Comparison of ENCODE assay signal across 8 mouse cellular contexts in the genomic region with DNA sequence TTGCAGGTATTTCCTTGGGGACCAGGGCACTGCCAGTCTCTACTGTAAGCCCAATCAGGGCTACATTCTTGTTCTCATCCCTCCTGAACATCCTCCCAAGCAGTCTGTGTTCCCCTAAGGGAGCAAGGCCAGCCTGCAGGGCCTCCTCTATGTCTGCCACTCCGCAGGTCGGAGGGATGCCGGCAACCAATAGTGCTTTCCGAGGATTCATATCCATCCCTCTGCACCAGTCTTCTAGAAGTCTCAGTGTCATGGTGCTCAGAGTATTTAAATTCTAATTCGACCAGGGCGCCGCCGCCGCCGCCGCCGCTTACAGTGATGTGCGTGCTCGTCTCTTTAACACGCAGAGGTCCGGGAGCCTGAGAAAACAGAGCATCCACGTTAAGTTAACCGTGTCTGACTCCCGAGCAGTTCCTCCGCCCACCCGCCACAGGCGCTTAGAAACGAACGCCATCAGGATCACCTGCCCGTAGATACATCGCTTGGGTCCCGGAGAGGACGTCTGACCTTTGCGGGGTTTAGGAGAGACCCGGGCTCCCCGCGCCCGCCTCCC. TPM values are rescaled to one million over a fixed set of nuclear protein-coding genes. Genes with fewer than 3 reads are reported as not detected.
DNase-seq lines count a peak whose midpoint lies in the region; ATAC-seq lines count a peak whose summit lies in the region.

No protein-coding gene starts in this region.

- under 1% methylated on average over 33 of the region's 33 CpGs for WGBS in lung, embryonic 16.5 days
- WGBS in intestine, embryonic 14.5 days = under 1% methylated on average over 33 of the region's 33 CpGs
- 1% methylated on average over 33 of the region's 33 CpGs for WGBS in neural tube, embryonic 12.5 days

- peak; percentile 32; the same call in 1 of the 2 replicates for ATAC-seq in lung, embryonic 16.5 days (ENCODE audit: low read depth)
- ATAC-seq in intestine, embryonic 14.5 days (replicated peaks; ENCODE audit: low FRiP score, low TSS enrichment, low read depth) = peak; percentile 26
- ATAC-seq in neural tube, embryonic 12.5 days (ENCODE audit: low FRiP score, low read depth) = peak; percentile 69

- H3K4me2 ChIP-seq in lung, embryonic 16.5 days (ENCODE audit: low read depth, low read length) = peak overlapping the region; percentile 70
- H3K4me2 ChIP-seq in intestine, embryonic 14.5 days (ENCODE audit: low read length) = peak overlapping the region; percentile 75
- H3K4me2 ChIP-seq in neural tube, embryonic 12.5 days (replicated peaks) = peak overlapping the region; percentile 88

- no peaks in the 10 kb centered on the region for H3K36me3 ChIP-seq in lung, embryonic 16.5 days (ENCODE audit: control insufficient read depth, insufficient read depth, low read length)
- peaks cover 19% of the 10 kb centered on the region for H3K36me3 ChIP-seq in intestine, embryonic 14.5 days (ENCODE audit: control insufficient read depth, insufficient read depth, low read length)
- H3K36me3 ChIP-seq in neural tube, embryonic 12.5 days = no peaks in the 10 kb centered on the region

- no peaks in the 10 kb centered on the region for H3K27me3 ChIP-seq in lung, embryonic 16.5 days (ENCODE audit: control insufficient read depth, insufficient read depth, low read depth, low read length)
- H3K27me3 ChIP-seq in intestine, embryonic 14.5 days (replicated peaks; ENCODE audit: control insufficient read depth, insufficient read depth, low read length) = no peaks in the 10 kb centered on the region
- H3K27me3 ChIP-seq in neural tube, embryonic 12.5 days (replicated peaks) = no peaks in the 10 kb centered on the region

- H3K9ac ChIP-seq in lung, embryonic 16.5 days (ENCODE audit: low read length) = peak overlapping the region; percentile 86
- peak overlapping the region; percentile 76 for H3K9ac ChIP-seq in intestine, embryonic 14.5 days (ENCODE audit: low read length)
- H3K9ac ChIP-seq in neural tube, embryonic 12.5 days = peak overlapping the region; percentile 90

- peak overlapping the region; percentile 88 for H3K4me3 ChIP-seq in lung, embryonic 16.5 days (ENCODE audit: low read length)
- peak overlapping the region; percentile 72 for H3K4me3 ChIP-seq in intestine, embryonic 14.5 days (ENCODE audit: low read depth, low read length)
- H3K4me3 ChIP-seq in neural tube, embryonic 12.5 days = peak overlapping the region; percentile 90

- H3K27ac ChIP-seq in lung, embryonic 16.5 days (ENCODE audit: low read length) = peak overlapping the region; percentile 92
- H3K27ac ChIP-seq in intestine, embryonic 14.5 days (ENCODE audit: low read depth) = peak overlapping the region; percentile 78
- peak overlapping the region; percentile 88 for H3K27ac ChIP-seq in neural tube, embryonic 12.5 days

- DNase-seq in adrenal gland, adult 2 months = peak; percentile 22
- no peak for DNase-seq in adrenal gland, postnatal 10 days
- DNase-seq in lung, postnatal 25 days (ENCODE audit: low spot score) = no peak
- DNase-seq in intestine, embryonic 14.5 days (ENCODE audit: low spot score) = no peak
- no peak for DNase-seq in frontal cortex, postnatal 36 days (ENCODE audit: low spot score in 2 of 2)
- no peak for DNase-seq in spleen, postnatal 4 days (ENCODE audit: low spot score in 2 of 2)

- H3K9me3 ChIP-seq in lung, embryonic 16.5 days (ENCODE audit: control insufficient read depth, low read length) = no peaks in the 10 kb centered on the region
- no peaks in the 10 kb centered on the region for H3K9me3 ChIP-seq in intestine, embryonic 14.5 days (ENCODE audit: control insufficient read depth, low read length)
- H3K9me3 ChIP-seq in neural tube, embryonic 12.5 days = no peaks in the 10 kb centered on the region

- peaks cover 15% of the 10 kb centered on the region for H3K4me1 ChIP-seq in lung, embryonic 16.5 days (replicated peaks; ENCODE audit: control insufficient read depth, insufficient read depth, low read length)
- H3K4me1 ChIP-seq in intestine, embryonic 14.5 days (replicated peaks; ENCODE audit: control insufficient read depth, insufficient read depth, low read length) = peaks cover 14% of the 10 kb centered on the region
- peaks cover 20% of the 10 kb centered on the region for H3K4me1 ChIP-seq in neural tube, embryonic 12.5 days

RNA-seq across cellular contexts. Expression of gene Moap1, which starts 0.3 kb away (rescaled TPM):
- 1 to 10 TPM; 3.7 to 7.9 TPM for total RNA-seq in adrenal gland, adult 2 months (2021)
- 0.56 and 0.81 TPM in 2 replicates for polyA plus RNA-seq in adrenal gland, adult 2 months (2012; rRNA removed)
- 1 to 10 TPM; 6.4 to 9.2 TPM for total RNA-seq in adrenal gland, postnatal 10 days (2021)
- polyA plus RNA-seq in lung, embryonic 16.5 days (2015; fragmentation: Nextera tagmentation; extraction: Ambion mirVana) = 22.0 and 24.4 TPM in 2 replicates
- polyA plus RNA-seq in intestine, embryonic 14.5 days (2014; fragmentation: Nextera tagmentation; extraction: Ambion mirVana) = 21.0 and 27.3 TPM in 2 replicates
- 38.4 and 42.9 TPM in 2 replicates for polyA plus RNA-seq in neural tube, embryonic 12.5 days (2016; fragmentation: Nextera tagmentation; extraction: Ambion mirVana)

RNA-seq across cellular contexts. Expression of gene Tmem251, which starts 0.5 kb away (rescaled TPM):
- total RNA-seq in adrenal gland, adult 2 months (2021) = 1 to 10 TPM; 7.5 to 8.5 TPM
- polyA plus RNA-seq in adrenal gland, adult 2 months (2012; rRNA removed) = 3.4 TPM in 2 replicates
- 1 to 10 TPM; 4.6 to 5.1 TPM for total RNA-seq in adrenal gland, postnatal 10 days (2021)
- 7.4 and 8.0 TPM in 2 replicates for polyA plus RNA-seq in lung, embryonic 16.5 days (2015; fragmentation: Nextera tagmentation; extraction: Ambion mirVana)
- polyA plus RNA-seq in intestine, embryonic 14.5 days (2014; fragmentation: Nextera tagmentation; extraction: Ambion mirVana) = 12.6 and 14.7 TPM in 2 replicates
- polyA plus RNA-seq in neural tube, embryonic 12.5 days (2016; fragmentation: Nextera tagmentation; extraction: Ambion mirVana) = 11.6 and 11.7 TPM in 2 replicates

RNA-seq across cellular contexts. Expression of gene Gm28051, which starts 14.5 kb away (rescaled TPM):
- total RNA-seq in adrenal gland, adult 2 months (2021) = not detected
- polyA plus RNA-seq in adrenal gland, adult 2 months (2012; rRNA removed) = not detected in 2 replicates
- total RNA-seq in adrenal gland, postnatal 10 days (2021) = not detected
- not detected in 2 replicates for polyA plus RNA-seq in lung, embryonic 16.5 days (2015; fragmentation: Nextera tagmentation; extraction: Ambion mirVana)
- polyA plus RNA-seq in intestine, embryonic 14.5 days (2014; fragmentation: Nextera tagmentation; extraction: Ambion mirVana) = not detected in 2 replicates
- not detected in 2 replicates for polyA plus RNA-seq in neural tube, embryonic 12.5 days (2016; fragmentation: Nextera tagmentation; extraction: Ambion mirVana)

RNA-seq across cellular contexts. Expression of gene Gon7, which starts 14.5 kb away (rescaled TPM):
- 10 to 100 TPM; 11.6 to 11.7 TPM for total RNA-seq in adrenal gland, adult 2 months (2021)
- polyA plus RNA-seq in adrenal gland, adult 2 months (2012; rRNA removed) = 8.7 and 12.7 TPM in 2 replicates
- total RNA-seq in adrenal gland, postnatal 10 days (2021) = 10 to 100 TPM; 12.7 to 12.9 TPM
- 26.4 and 26.9 TPM in 2 replicates for polyA plus RNA-seq in lung, embryonic 16.5 days (2015; fragmentation: Nextera tagmentation; extraction: Ambion mirVana)
- 26.5 and 30.4 TPM in 2 replicates for polyA plus RNA-seq in intestine, embryonic 14.5 days (2014; fragmentation: Nextera tagmentation; extraction: Ambion mirVana)
- polyA plus RNA-seq in neural tube, embryonic 12.5 days (2016; fragmentation: Nextera tagmentation; extraction: Ambion mirVana) = 43.7 and 44.1 TPM in 2 replicates

RNA-seq across cellular contexts. Expression of gene Ubr7, which starts 14.7 kb away (rescaled TPM):
- 10 to 100 TPM; 31.0 to 32.4 TPM for total RNA-seq in adrenal gland, adult 2 months (2021)
- 8.6 and 9.1 TPM in 2 replicates for polyA plus RNA-seq in adrenal gland, adult 2 months (2012; rRNA removed)
- total RNA-seq in adrenal gland, postnatal 10 days (2021) = 10 to 100 TPM; 34.1 to 37.0 TPM
- 40.7 and 41.1 TPM in 2 replicates for polyA plus RNA-seq in lung, embryonic 16.5 days (2015; fragmentation: Nextera tagmentation; extraction: Ambion mirVana)
- 45.7 and 50.9 TPM in 2 replicates for polyA plus RNA-seq in intestine, embryonic 14.5 days (2014; fragmentation: Nextera tagmentation; extraction: Ambion mirVana)
- 46.9 and 48.1 TPM in 2 replicates for polyA plus RNA-seq in neural tube, embryonic 12.5 days (2016; fragmentation: Nextera tagmentation; extraction: Ambion mirVana)

Comparison
In these comparisons a context has a peak if more than half of its experiments do, and no peak if none do; other contexts are left out.
1. RNA of gene Moap1, which starts 0.3 kb away (polyA plus RNA-seq): 38.4 to 42.9 TPM in neural tube, embryonic 12.5 days, 22.0 to 24.4 TPM in lung, embryonic 16.5 days and 21.0 to 27.3 TPM in intestine, embryonic 14.5 days; 0.56 to 0.81 TPM in adrenal gland, adult 2 months; every median in the first group is over 10 times any median in the second.
2. Peak in every context shown above with its lines, with median percentiles within 50 percentile points of each other: ATAC-seq, H3K27ac ChIP-seq, H3K4me2 ChIP-seq, H3K4me3 ChIP-seq and H3K9ac ChIP-seq.